Mouse (Mus musculus) heart, adult 2 months (tissue): Measurements from ENCODE around the gene Lmntd1.

ENCODE experiments used
- CTCF ChIP-seq: fragments of 200-600 bp; IDR thresholded peaks from 2 replicates; pipeline ENCODE4 v1.8.1; 2022; ENCODE audit warnings: antibody characterized with exemption, mild to moderate bottlenecking, moderate library complexity
- EP300 ChIP-seq: fragments of 200-500 bp; IDR thresholded peaks from 2 replicates; pipeline ENCODE4 v1.6.1; 2011; ENCODE audit warnings: low read depth, low read length, control low read depth; ENCODE audit not compliant: insufficient read depth
- POLR2A ChIP-seq: fragments of 200-500 bp; IDR thresholded peaks from 2 replicates; pipeline ENCODE4 v1.6.1; 2011; ENCODE audit warnings: mild to moderate bottlenecking, low read depth, low read length, control low read depth; ENCODE audit not compliant: insufficient read depth

GRCm38 (mm10) chr6:145573250-145574013 is 40.7 kb downstream of the Lmntd1 start:
- TF ChIP-seq POLR2A (no peak), CTCF (no peak), EP300 (no peak)
